Mouse (Mus musculus) heart, adult 2 months (tissue): ENCODE results near the gene Dydc1. TPM values are rescaled to one million over a fixed set of nuclear protein-coding genes. Genes with fewer than 3 reads are reported as not detected.
A peak's percentile ranks its signal among the peaks of the same experiment; 100 is the strongest.

Experiments
- DNase-seq, 2 experiments: peaks; one replicate each; pipeline ENCODE4 v3.0.0; 2021
- H3K27ac ChIP-seq: fragments of 200-600 bp; 2 replicates; pipeline ENCODE4 v1.8.1; 2022
- H3K27me3 ChIP-seq: fragments of 200-500 bp; 2 replicates; pipeline ENCODE4 v1.6.1; 2012; ENCODE audit warnings: mild to moderate bottlenecking, low read length, inconsistent platforms, mixed read lengths; ENCODE audit not compliant: control insufficient read depth, insufficient read depth
- H3K36me3 ChIP-seq: fragments of 200-500 bp; 2 replicates; pipeline ENCODE4 v1.6.1; 2012; ENCODE audit warnings: low read length, inconsistent platforms; ENCODE audit not compliant: control insufficient read depth, insufficient read depth
- H3K4me1 ChIP-seq: fragments of 200-500 bp; 2 replicates; pipeline ENCODE4 v1.6.1; 2011; ENCODE audit warnings: low read length; ENCODE audit not compliant: control insufficient read depth, insufficient read depth
- H3K4me3 ChIP-seq: fragments of 200-600 bp; 2 replicates; pipeline ENCODE4 v1.8.1; 2022
- H3K79me2 ChIP-seq: fragments of 200-500 bp; replicated peaks from 2 replicates; pipeline ENCODE4 v1.6.1; 2012; ENCODE audit warnings: mild to moderate bottlenecking, inconsistent platforms, low read length, moderate library complexity, mixed read lengths; ENCODE audit not compliant: control insufficient read depth, insufficient read depth
- H3K9ac ChIP-seq: fragments of 200-500 bp; 2 replicates; pipeline ENCODE4 v1.6.1; 2012; ENCODE audit warnings: low read depth, mild to moderate bottlenecking, control low read depth, inconsistent platforms, low read length, mixed read lengths
- CTCF ChIP-seq: fragments of 200-600 bp; IDR thresholded peaks from 2 replicates; pipeline ENCODE4 v1.8.1; 2022; ENCODE audit warnings: antibody characterized with exemption, mild to moderate bottlenecking, moderate library complexity
- EP300 ChIP-seq: fragments of 200-500 bp; IDR thresholded peaks from 2 replicates; pipeline ENCODE4 v1.6.1; 2011; ENCODE audit warnings: low read depth, low read length, control low read depth; ENCODE audit not compliant: insufficient read depth
- POLR2A ChIP-seq: fragments of 200-500 bp; IDR thresholded peaks from 2 replicates; pipeline ENCODE4 v1.6.1; 2011; ENCODE audit warnings: mild to moderate bottlenecking, low read depth, low read length, control low read depth; ENCODE audit not compliant: insufficient read depth
- WGBS: fragments of 180-500 bp; shearing (Covaris S2); methylation state at CpG from one replicate; pipeline ENCODE4 v1.1.7; 2018; 5-methylcytosine and 5-hydroxymethylcytosine counted together
- intact Hi-C: fragments of 180-260 bp; cut with DNase I; formaldehyde crosslinking; loops from one replicate; pipeline ENCODE4 v1.15.1; 2025
- polyA plus RNA-seq: library from polyadenylated mRNA; depleted of rRNA; stranded (reverse); fragments of >200 nt; gene quantifications from 2 replicates; pipeline ENCODE4 v1.2.3, GENCODE M21; 2012
- total RNA-seq, 2 experiments: library from RNA; stranded (reverse); gene quantifications; 2 replicates each; pipeline ENCODE4 v1.2.3; 2021

Gene Dydc1
- total and polyA plus RNA-seq, 3 experiments = not detected

GRCm38 (mm10) chr14:41033135-41034110 is 39.3 kb upstream of the Dydc1 start:
- WGBS = 48% methylated on average over 13 of the region's 13 CpGs
- peak; percentile 77 for TF ChIP-seq CTCF
- no peak for TF ChIP-seq POLR2A
- TF ChIP-seq EP300 = 0 out of 2 replicates have a peak, but pooled peaks have one; percentile 29
- Histone ChIP-seq H3K36me3 (no peaks in the 10 kb centered on the region), H3K79me2 (no peaks in the 10 kb centered on the region), H3K27me3 (no peaks in the 10 kb centered on the region), H3K9ac (no peak overlapping the region), H3K4me1 (no peaks in the 10 kb centered on the region), H3K4me3 (no peak overlapping the region), H3K27ac (no peak overlapping the region)
- DNase-seq = peak; percentile 67 to 72
- intact Hi-C loops = loop anchor here (1.0 to 2.0 kb wide), 2 partner anchors 54 to 117 kb away; no protein-coding TSS in a partner anchor

- intact Hi-C loops = loop anchor here (2.0 kb wide), 1 partner anchor 118 kb away; no protein-coding TSS in a partner anchor
- no peak overlapping the region for H3K4me3 ChIP-seq
- peak; percentile 38 to 58 for DNase-seq
- 33% methylated on average over 6 of the region's 6 CpGs for whole genome bisulfite sequencing
- H3K4me1 ChIP-seq = no peaks in the 10 kb centered on the region
- H3K79me2 ChIP-seq = no peaks in the 10 kb centered on the region
- no peaks in the 10 kb centered on the region for H3K36me3 ChIP-seq
- H3K9ac ChIP-seq = no peak overlapping the region
- H3K27ac ChIP-seq = no peak overlapping the region
- no peaks in the 10 kb centered on the region for H3K27me3 ChIP-seq
- TF ChIP-seq EP300 (no peak), POLR2A (no peak), CTCF (no peak; the same call in 1 of the 2 replicates)
Observed at GRCm38 (mm10) chr14:41035146-41035798, 37.4 kb upstream of the Dydc1 start.

- Histone ChIP-seq H3K27ac (no peak overlapping the region), H3K36me3 (no peaks in the 10 kb centered on the region), H3K27me3 (no peaks in the 10 kb centered on the region), H3K4me3 (no peak overlapping the region), H3K4me1 (no peaks in the 10 kb centered on the region), H3K79me2 (no peaks in the 10 kb centered on the region), H3K9ac (no peak overlapping the region)
- 72% methylated on average over 2 of the region's 2 CpGs for WGBS
- intact Hi-C loops = no loop called here
- TF ChIP-seq EP300 = no peak
- no peak for TF ChIP-seq CTCF
- no peak for TF ChIP-seq POLR2A
- DNase-seq = no peak
Observed at GRCm38 (mm10) chr14:41047402-41047801, 25.3 kb upstream of the Dydc1 start.

GRCm38 (mm10) chr14:41050471-41050870 is 22.2 kb upstream of the Dydc1 start:
- Histone ChIP-seq H3K9ac (no peak overlapping the region), H3K4me1 (no peaks in the 10 kb centered on the region), H3K79me2 (no peaks in the 10 kb centered on the region), H3K27me3 (no peaks in the 10 kb centered on the region), H3K27ac (no peak overlapping the region), H3K4me3 (no peak overlapping the region), H3K36me3 (no peaks in the 10 kb centered on the region)
- TF ChIP-seq CTCF (no peak), POLR2A (no peak), EP300 (no peak)
- intact Hi-C loops = no loop called here
- WGBS = 62% methylated on average over 6 of the region's 6 CpGs
- DNase-seq = no peak

- Histone ChIP-seq H3K27ac (no peak overlapping the region), H3K36me3 (no peaks in the 10 kb centered on the region), H3K4me1 (no peaks in the 10 kb centered on the region), H3K4me3 (no peak overlapping the region), H3K79me2 (no peaks in the 10 kb centered on the region), H3K9ac (no peak overlapping the region), H3K27me3 (no peaks in the 10 kb centered on the region)
- WGBS = 67% methylated on average over 5 of the region's 5 CpGs
- DNase-seq = no peak
- TF ChIP-seq EP300 (no peak), CTCF (peak; percentile 36), POLR2A (no peak)
- intact Hi-C loops = no loop called here
Observed at GRCm38 (mm10) chr14:41052481-41052880, 20.2 kb upstream of the Dydc1 start.
